Mouse (Mus musculus) ovary, postnatal 10 days (tissue): Measurements from ENCODE around the gene Usp3.

Experiments
- DNase-seq: peaks from one replicate; pipeline ENCODE4 v3.0.0; 2022; ENCODE audit warnings: low spot score

Usp3 gene

GRCm38 (mm10) chr9:66592708-66593612, at the start of gene Usp3:
Gene Usp3, minus strand, starts transcription at chr9:66593142.
- peak; percentile 95 for DNase-seq

GRCm38 (mm10) chr9:66640491-66640890, 47.5 kb upstream of the Usp3 start:
- DNase-seq, result no peak

- DNase-seq, result no peak
Measured at GRCm38 (mm10) chr9:66639626-66640025, 46.7 kb upstream of the Usp3 start.

- no peak for DNase-seq
Measured at GRCm38 (mm10) chr9:66632441-66632840, 39.5 kb upstream of the Usp3 start.

- no peak for DNase-seq
Measured at GRCm38 (mm10) chr9:66630931-66631330, 38.0 kb upstream of the Usp3 start.

- DNase-seq, result no peak
Measured at GRCm38 (mm10) chr9:66626661-66627060, 33.7 kb upstream of the Usp3 start.

- DNase-seq, result no peak
Measured at GRCm38 (mm10) chr9:66625974-66626530, 33.1 kb upstream of the Usp3 start.

- DNase-seq, result no peak
Measured at GRCm38 (mm10) chr9:66624873-66625272, 31.9 kb upstream of the Usp3 start.

GRCm38 (mm10) chr9:66623627-66624026, 30.7 kb upstream of the Usp3 start:
- no peak for DNase-seq

GRCm38 (mm10) chr9:66620581-66620981, 27.6 kb upstream of the Usp3 start:
- DNase-seq, result no peak

GRCm38 (mm10) chr9:66620055-66620454, 27.1 kb upstream of the Usp3 start:
- DNase-seq, result no peak

GRCm38 (mm10) chr9:66617812-66618211, 24.9 kb upstream of the Usp3 start:
- DNase-seq, result no peak

GRCm38 (mm10) chr9:66616858-66617257, 23.9 kb upstream of the Usp3 start:
- DNase-seq, result no peak

GRCm38 (mm10) chr9:66615141-66615540, 22.2 kb upstream of the Usp3 start:
- no peak for DNase-seq

- no peak for DNase-seq
Measured at GRCm38 (mm10) chr9:66614547-66614946, 21.6 kb upstream of the Usp3 start.

- DNase-seq, result no peak
Measured at GRCm38 (mm10) chr9:66613667-66614066, 20.7 kb upstream of the Usp3 start.

GRCm38 (mm10) chr9:66611478-66612093, 18.6 kb upstream of the Usp3 start:
- peak; percentile 83 for DNase-seq

GRCm38 (mm10) chr9:66608817-66609345, 15.9 kb upstream of the Usp3 start:
- no peak for DNase-seq

- no peak for DNase-seq
Measured at GRCm38 (mm10) chr9:66606851-66607250, 13.9 kb upstream of the Usp3 start.

- DNase-seq, result no peak
Measured at GRCm38 (mm10) chr9:66605876-66606750, 13.2 kb upstream of the Usp3 start.

- DNase-seq, result no peak
Measured at GRCm38 (mm10) chr9:66604349-66605206, 11.6 kb upstream of the Usp3 start.
